Mouse (Mus musculus) myocyte (in vitro differentiated cells): Measurements from ENCODE around the gene Gm49601.

Experiments
- E2F4 ChIP-seq: IDR thresholded peaks from one replicate; pipeline ENCODE4 v1.6.1; 2011; ENCODE audit warnings: mild to moderate bottlenecking, control low read depth, moderate library complexity; ENCODE audit not compliant: insufficient read depth
- MYOD1 ChIP-seq, 3 experiments: IDR thresholded peaks; one replicate each; pipeline ENCODE4 v1.6.1; 2011; ENCODE audit warnings: control low read depth in 2 of 3, low read depth in 2 of 3, mild to moderate bottlenecking in 2 of 3, moderate library complexity in 1 of 3; ENCODE audit not compliant: insufficient read length in 2 of 3, control insufficient read depth in 1 of 3
- MYOG ChIP-seq, 3 experiments: IDR thresholded peaks; one replicate each; pipeline ENCODE4 v1.6.1; 2011; ENCODE audit warnings: control low read depth in 2 of 3, low read depth in 2 of 3, mild to moderate bottlenecking in 2 of 3; ENCODE audit not compliant: insufficient read length in 2 of 3, control insufficient read depth in 1 of 3, insufficient read depth in 1 of 3
- POLR2A ChIP-seq: IDR thresholded peaks from one replicate; pipeline ENCODE4 v1.6.1; 2011; ENCODE audit warnings: low read depth, mild to moderate bottlenecking, control low read depth, moderate library complexity; ENCODE audit not compliant: insufficient read length

- no peak for TF ChIP-seq POLR2A
- TF ChIP-seq MYOD1 (IDR thresholded peaks at IDR 0.05; ENCODE audit: control insufficient read depth in 1 of 3, insufficient read length in 2 of 3, low read depth in 2 of 3): no peak
- no peak for TF ChIP-seq MYOG (IDR thresholded peaks at IDR 0.05; ENCODE audit: control insufficient read depth in 1 of 3, insufficient read depth in 1 of 3, insufficient read length in 2 of 3, low read depth in 2 of 3)
- no peak for TF ChIP-seq E2F4
These were observed 17.3 kb upstream of the Gm49601 start for GRCm38 (mm10) chr16:18643406-18643998.
